Mouse (Mus musculus): ENCODE data around the gene Eml3. TPM values are rescaled to one million over a fixed set of nuclear protein-coding genes. Genes with fewer than 3 reads are reported as not detected.

The Eml3 gene
- total and polyA plus RNA-seq, 2 experiments: 7.4 to 26.2 TPM

GRCm38 (mm10) chr19:8943047-8943446 lies 13.7 kb downstream of the Eml3 start:
- Histone ChIP-seq H3K27me3 (ENCODE audit: control insufficient read depth, insufficient read depth, low read length) (no peaks in the 10 kb centered on the region), H3K4me1 (ENCODE audit: control insufficient read depth, insufficient read depth, low read length) (peaks cover 14% of the 10 kb centered on the region), H3K27ac (replicated peaks; ENCODE audit: insufficient read depth, low read depth, low read length) (no peak overlapping the region), H3K36me3 (ENCODE audit: control insufficient read depth, insufficient read depth, low read length) (peaks cover 26% of the 10 kb centered on the region), H3K9ac (ENCODE audit: low read depth, low read length) (peak overlapping the region; percentile 89; the same call in 1 of the 2 replicates), H3K4me3 (ENCODE audit: insufficient read depth, low read depth, low read length) (peak overlapping the region; percentile 30; the same call in 1 of the 2 replicates), H3K79me2 (ENCODE audit: control insufficient read depth, insufficient read depth, low read length) (peaks cover 4% of the 10 kb centered on the region; the same call in 1 of the 2 replicates)
- TF ChIP-seq CTCF (IDR thresholded peaks at IDR 0.05; ENCODE audit: low read depth, low read length): no peak
- TF ChIP-seq POLR2A (IDR thresholded peaks at IDR 0.05; ENCODE audit: extremely low read depth, insufficient read depth, low read length): no peak
- DNase-seq (ENCODE audit: extremely low read depth, low read depth, low spot score): no peak
- 45% methylated on average over 2 of the region's 2 CpGs for WGBS

GRCm38 (mm10) chr19:8944062-8944461 lies 14.7 kb downstream of the Eml3 start:
- no peak for TF ChIP-seq POLR2A (IDR thresholded peaks at IDR 0.05; ENCODE audit: extremely low read depth, insufficient read depth, low read length)
- TF ChIP-seq CTCF (IDR thresholded peaks at IDR 0.05; ENCODE audit: low read depth, low read length): no peak
- peaks cover 34% of the 10 kb centered on the region for H3K36me3 ChIP-seq (ENCODE audit: control insufficient read depth, insufficient read depth, low read length)
- H3K4me1 ChIP-seq (ENCODE audit: control insufficient read depth, insufficient read depth, low read length): peaks cover 14% of the 10 kb centered on the region

GRCm38 (mm10) chr19:8944750-8945149 lies 15.4 kb downstream of the Eml3 start:
- H3K4me1 ChIP-seq (ENCODE audit: control insufficient read depth, insufficient read depth, low read length): peaks cover 14% of the 10 kb centered on the region
- no peak overlapping the region for H3K27ac ChIP-seq (replicated peaks; ENCODE audit: insufficient read depth, low read depth, low read length)
- DNase-seq (ENCODE audit: extremely low read depth, low read depth, low spot score): peak; percentile 42

More at GRCm38 (mm10) chr19:8944062-8944461, 14.7 kb downstream of the Eml3 start:
- H3K4me3 ChIP-seq (ENCODE audit: insufficient read depth, low read depth, low read length): no peak overlapping the region
- H3K79me2 ChIP-seq (ENCODE audit: control insufficient read depth, insufficient read depth, low read length): peaks cover 4% of the 10 kb centered on the region; the same call in 1 of the 2 replicates
- H3K27ac ChIP-seq (replicated peaks; ENCODE audit: insufficient read depth, low read depth, low read length): no peak overlapping the region
- DNase-seq (ENCODE audit: extremely low read depth, low read depth, low spot score): no peak
- H3K27me3 ChIP-seq (ENCODE audit: control insufficient read depth, insufficient read depth, low read length): no peaks in the 10 kb centered on the region
- no peak overlapping the region for H3K9ac ChIP-seq (ENCODE audit: low read depth, low read length)
- 63% methylated on average over 5 of the region's 5 CpGs for WGBS

GRCm38 (mm10) chr19:8945251-8945650 lies 15.9 kb downstream of the Eml3 start:
- WGBS: 46% methylated on average over 6 of the region's 6 CpGs
- Histone ChIP-seq H3K9ac (ENCODE audit: low read depth, low read length) (no peak overlapping the region), H3K4me1 (ENCODE audit: control insufficient read depth, insufficient read depth, low read length) (peaks cover 14% of the 10 kb centered on the region)

More at GRCm38 (mm10) chr19:8944750-8945149, 15.4 kb downstream of the Eml3 start:
- WGBS: 37% methylated on average over 5 of the region's 5 CpGs
- Histone ChIP-seq H3K4me3 (ENCODE audit: insufficient read depth, low read depth, low read length) (no peak overlapping the region), H3K36me3 (ENCODE audit: control insufficient read depth, insufficient read depth, low read length) (peaks cover 36% of the 10 kb centered on the region), H3K9ac (ENCODE audit: low read depth, low read length) (no peak overlapping the region), H3K79me2 (ENCODE audit: control insufficient read depth, insufficient read depth, low read length) (peaks cover 4% of the 10 kb centered on the region; the same call in 1 of the 2 replicates), H3K27me3 (ENCODE audit: control insufficient read depth, insufficient read depth, low read length) (no peaks in the 10 kb centered on the region)
- TF ChIP-seq POLR2A (IDR thresholded peaks at IDR 0.05; ENCODE audit: extremely low read depth, insufficient read depth, low read length): no peak
- TF ChIP-seq CTCF (IDR thresholded peaks at IDR 0.05; ENCODE audit: low read depth, low read length): no peak

GRCm38 (mm10) chr19:8946929-8947328 lies 17.6 kb downstream of the Eml3 start:
- Histone ChIP-seq H3K27ac (replicated peaks; ENCODE audit: insufficient read depth, low read depth, low read length) (no peak overlapping the region), H3K4me1 (ENCODE audit: control insufficient read depth, insufficient read depth, low read length) (peaks cover 12% of the 10 kb centered on the region), H3K9ac (ENCODE audit: low read depth, low read length) (no peak overlapping the region), H3K27me3 (ENCODE audit: control insufficient read depth, insufficient read depth, low read length) (no peaks in the 10 kb centered on the region), H3K4me3 (ENCODE audit: insufficient read depth, low read depth, low read length) (no peak overlapping the region), H3K79me2 (ENCODE audit: control insufficient read depth, insufficient read depth, low read length) (peaks cover 4% of the 10 kb centered on the region; the same call in 1 of the 2 replicates), H3K36me3 (ENCODE audit: control insufficient read depth, insufficient read depth, low read length) (peaks cover 49% of the 10 kb centered on the region)
- 94% methylated on average over 7 of the region's 7 CpGs for WGBS
- DNase-seq (ENCODE audit: extremely low read depth, low read depth, low spot score): no peak
- no peak for TF ChIP-seq POLR2A (IDR thresholded peaks at IDR 0.05; ENCODE audit: extremely low read depth, insufficient read depth, low read length)
- no peak for TF ChIP-seq CTCF (IDR thresholded peaks at IDR 0.05; ENCODE audit: low read depth, low read length)

More at GRCm38 (mm10) chr19:8945251-8945650, 15.9 kb downstream of the Eml3 start:
- Histone ChIP-seq H3K27ac (replicated peaks; ENCODE audit: insufficient read depth, low read depth, low read length) (no peak overlapping the region), H3K36me3 (ENCODE audit: control insufficient read depth, insufficient read depth, low read length) (peaks cover 37% of the 10 kb centered on the region), H3K27me3 (ENCODE audit: control insufficient read depth, insufficient read depth, low read length) (no peaks in the 10 kb centered on the region), H3K79me2 (ENCODE audit: control insufficient read depth, insufficient read depth, low read length) (peaks cover 4% of the 10 kb centered on the region; the same call in 1 of the 2 replicates), H3K4me3 (ENCODE audit: insufficient read depth, low read depth, low read length) (no peak overlapping the region)
- peak; percentile 39 for DNase-seq (ENCODE audit: extremely low read depth, low read depth, low spot score)
- TF ChIP-seq POLR2A (IDR thresholded peaks at IDR 0.05; ENCODE audit: extremely low read depth, insufficient read depth, low read length): no peak
- no peak for TF ChIP-seq CTCF (IDR thresholded peaks at IDR 0.05; ENCODE audit: low read depth, low read length)

GRCm38 (mm10) chr19:8950190-8950589 lies 20.8 kb downstream of the Eml3 start:
- Histone ChIP-seq H3K9ac (ENCODE audit: low read depth, low read length) (no peak overlapping the region), H3K27me3 (ENCODE audit: control insufficient read depth, insufficient read depth, low read length) (no peaks in the 10 kb centered on the region), H3K4me1 (ENCODE audit: control insufficient read depth, insufficient read depth, low read length) (peaks cover 3% of the 10 kb centered on the region), H3K79me2 (ENCODE audit: control insufficient read depth, insufficient read depth, low read length) (peaks cover 6% of the 10 kb centered on the region; the same call in 1 of the 2 replicates), H3K36me3 (ENCODE audit: control insufficient read depth, insufficient read depth, low read length) (peaks cover 48% of the 10 kb centered on the region), H3K4me3 (ENCODE audit: insufficient read depth, low read depth, low read length) (no peak overlapping the region), H3K27ac (replicated peaks; ENCODE audit: insufficient read depth, low read depth, low read length) (no peak overlapping the region)
- 92% methylated on average over 5 of the region's 5 CpGs for WGBS
- DNase-seq (ENCODE audit: extremely low read depth, low read depth, low spot score): no peak
- TF ChIP-seq CTCF (IDR thresholded peaks at IDR 0.05; ENCODE audit: low read depth, low read length) (no peak), POLR2A (IDR thresholded peaks at IDR 0.05; ENCODE audit: extremely low read depth, insufficient read depth, low read length) (no peak)

All from liver, adult 2 months (tissue).